Mouse (Mus musculus) spleen, adult 2 months (tissue): ENCODE measurements around the gene Lama1. TPM values are rescaled to one million over a fixed set of nuclear protein-coding genes. Genes with fewer than 3 reads are reported as not detected.

Experiments
- DNase-seq, 2 experiments: peaks; one replicate each; pipeline versions ENCODE4 v3.0.0 to v3.0.0-alpha.2; 2012 to 2021; ENCODE audit warnings: low spot score in 2 of 2, low read depth in 1 of 2
- H3K27ac ChIP-seq: fragments of 200-500 bp; 2 replicates; pipeline ENCODE4 v1.5.1; 2012; ENCODE audit warnings: low read length, inconsistent platforms; ENCODE audit not compliant: insufficient read depth
- H3K27me3 ChIP-seq: fragments of 200-500 bp; 2 replicates; pipeline ENCODE4 v1.6.1; 2012; ENCODE audit warnings: mild to moderate bottlenecking, moderate library complexity, low read length, inconsistent platforms; ENCODE audit not compliant: control insufficient read depth, insufficient read depth
- H3K36me3 ChIP-seq: fragments of 200-500 bp; 2 replicates; pipeline ENCODE4 v1.6.1; 2012; ENCODE audit warnings: mild to moderate bottlenecking, low read length, inconsistent platforms; ENCODE audit not compliant: control insufficient read depth, insufficient read depth
- H3K4me1 ChIP-seq: fragments of 200-500 bp; 2 replicates; pipeline ENCODE4 v1.6.1; 2011; ENCODE audit warnings: inconsistent platforms; ENCODE audit not compliant: control insufficient read depth, insufficient read depth, insufficient read length
- H3K4me3 ChIP-seq: fragments of 200-500 bp; 2 replicates; pipeline ENCODE4 v1.5.1; 2011; ENCODE audit warnings: mild to moderate bottlenecking, inconsistent platforms; ENCODE audit not compliant: insufficient read depth, insufficient read length; ENCODE audit errors: extremely low read depth
- CTCF ChIP-seq: fragments of 200-500 bp; IDR thresholded peaks from 2 replicates; pipeline ENCODE4 v1.5.1; 2011; ENCODE audit warnings: mild to moderate bottlenecking, inconsistent platforms; ENCODE audit not compliant: insufficient read depth, insufficient read length, insufficient replicate concordance; ENCODE audit errors: extremely low read depth
- POLR2A ChIP-seq: fragments of 200-500 bp; IDR thresholded peaks from 2 replicates; pipeline ENCODE4 v1.6.1; 2011; ENCODE audit warnings: low read depth, low read length, inconsistent platforms
- WGBS: fragments of 180-500 bp; shearing (Covaris S2); methylation state at CpG from one replicate; pipeline ENCODE4 v1.1.7; 2018; 5-methylcytosine and 5-hydroxymethylcytosine counted together
- polyA plus RNA-seq: library from polyadenylated mRNA; depleted of rRNA; stranded (reverse); fragments of >200 nt; gene quantifications from 2 replicates; pipeline ENCODE4 v1.2.3, GENCODE M21; 2012

Gene Lama1
- polyA plus RNA-seq, 1 experiment, result 0.12 TPM

- no peak overlapping the region for H3K4me3 ChIP-seq
- no peaks in the 10 kb centered on the region for H3K36me3 ChIP-seq
- H3K27me3 ChIP-seq, result no peaks in the 10 kb centered on the region
- WGBS, result 65% methylated on average over 4 of the region's 4 CpGs
- TF ChIP-seq CTCF, result no peak
- TF ChIP-seq POLR2A, result no peak
- H3K27ac ChIP-seq, result no peak overlapping the region
- H3K4me1 ChIP-seq, result no peaks in the 10 kb centered on the region
- DNase-seq, result no peak
Measured at GRCm38 (mm10) chr17:67779812-67780211, 82.8 kb downstream of the Lama1 start.

DNA sequence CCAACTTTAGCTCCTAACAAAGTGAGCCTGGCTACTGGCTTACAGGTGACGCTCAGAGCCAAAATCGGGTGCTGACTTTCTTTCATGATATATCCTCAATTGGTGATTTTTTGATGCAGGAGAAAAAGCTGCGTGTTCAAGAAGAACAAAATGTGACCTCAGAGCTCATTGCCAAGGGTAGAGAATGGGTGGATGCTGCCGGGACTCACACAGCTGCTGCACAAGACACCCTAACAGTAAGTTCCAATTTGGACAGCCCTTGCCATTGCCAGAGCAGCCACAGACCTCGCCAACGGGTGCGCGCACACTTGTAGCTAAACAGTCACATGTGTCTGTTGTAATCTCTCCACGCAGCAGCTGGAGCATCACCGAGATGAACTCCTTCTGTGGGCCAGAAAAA, 94.0 kb downstream of the Lama1 start:
- TF ChIP-seq CTCF (no peak), POLR2A (no peak)
- H3K27me3 ChIP-seq, result no peaks in the 10 kb centered on the region
- 92% methylated on average over 10 of the region's 10 CpGs for WGBS

DNA sequence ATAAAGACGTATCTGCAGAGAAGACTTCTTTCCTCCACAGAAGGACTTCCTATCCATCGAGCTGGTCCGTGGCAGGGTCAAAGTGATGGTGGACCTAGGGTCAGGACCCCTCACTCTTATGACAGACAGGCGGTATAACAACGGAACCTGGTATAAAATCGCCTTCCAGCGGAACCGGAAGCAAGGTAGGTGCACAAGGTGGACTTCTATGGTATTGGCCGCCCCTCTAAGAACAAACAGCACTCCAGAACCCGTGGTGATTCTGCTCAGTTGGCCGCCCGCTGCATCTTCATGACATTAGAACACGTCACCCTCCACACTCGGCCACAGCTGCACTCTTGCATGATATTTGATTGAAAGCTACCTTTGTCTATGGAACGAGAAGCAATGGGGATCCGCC, 112.1 kb downstream of the Lama1 start:
- no peak for DNase-seq
- Histone ChIP-seq H3K4me1 (no peaks in the 10 kb centered on the region), H3K27ac (no peak overlapping the region), H3K4me3 (no peak overlapping the region), H3K36me3 (no peaks in the 10 kb centered on the region), H3K27me3 (no peaks in the 10 kb centered on the region)
- 91% methylated on average over 16 of the region's 16 CpGs for WGBS
- TF ChIP-seq POLR2A, result no peak
- no peak for TF ChIP-seq CTCF

More for the DNA sequence above, 94.0 kb downstream of the Lama1 start:
- H3K27ac ChIP-seq, result no peak overlapping the region
- no peaks in the 10 kb centered on the region for H3K36me3 ChIP-seq
- H3K4me3 ChIP-seq, result no peak overlapping the region
- no peak for DNase-seq
- no peaks in the 10 kb centered on the region for H3K4me1 ChIP-seq

DNA sequence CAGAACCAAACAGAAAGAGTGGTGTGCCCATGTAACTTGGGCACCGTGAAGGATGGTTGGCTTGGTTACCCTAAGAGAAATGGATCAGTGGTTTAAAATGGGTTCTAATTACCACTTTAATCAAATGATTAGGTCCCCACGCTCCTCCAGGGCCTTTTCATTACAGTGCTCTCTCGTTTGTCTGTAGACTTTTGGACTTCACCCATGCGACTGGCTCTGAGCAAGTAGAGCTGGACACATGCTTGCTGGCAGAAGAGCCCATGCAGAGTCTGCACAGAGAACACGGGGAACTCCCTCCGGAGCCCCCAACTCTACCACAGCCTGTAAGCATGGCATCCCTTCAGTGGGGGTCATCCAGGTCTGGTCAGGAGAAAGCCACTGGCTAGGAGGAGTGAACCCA, 116.6 kb downstream of the Lama1 start:
- Histone ChIP-seq H3K4me3 (no peak overlapping the region), H3K4me1 (no peaks in the 10 kb centered on the region), H3K36me3 (no peaks in the 10 kb centered on the region), H3K27me3 (no peaks in the 10 kb centered on the region), H3K27ac (no peak overlapping the region)
- DNase-seq, result no peak
- 88% methylated on average over 6 of the region's 6 CpGs for whole genome bisulfite sequencing
- TF ChIP-seq CTCF (no peak), POLR2A (no peak)

DNA sequence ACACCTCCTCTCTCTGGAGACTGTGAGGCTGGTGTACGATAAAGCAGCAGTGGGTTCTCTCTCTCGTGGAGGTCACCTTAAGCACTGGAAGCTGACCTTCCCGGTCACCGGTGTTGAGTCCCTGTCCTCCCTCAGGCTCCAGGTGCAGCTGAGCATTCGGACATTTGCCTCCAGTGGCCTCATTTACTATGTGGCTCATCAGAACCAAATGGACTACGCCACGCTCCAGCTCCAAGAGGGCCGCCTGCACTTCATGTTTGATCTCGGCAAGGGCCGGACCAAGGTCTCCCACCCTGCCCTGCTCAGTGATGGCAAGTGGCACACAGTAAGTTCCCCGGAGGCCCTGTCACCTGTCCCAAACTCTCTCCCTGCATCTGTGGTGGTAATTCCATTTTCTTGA, 118.7 kb downstream of the Lama1 start:
- H3K27ac ChIP-seq, result no peak overlapping the region
- no peak for TF ChIP-seq CTCF
- no peak for TF ChIP-seq POLR2A
- H3K27me3 ChIP-seq, result no peaks in the 10 kb centered on the region
- H3K36me3 ChIP-seq, result no peaks in the 10 kb centered on the region
- no peak for DNase-seq
- no peaks in the 10 kb centered on the region for H3K4me1 ChIP-seq
- 93% methylated on average over 11 of the region's 11 CpGs for WGBS
- H3K4me3 ChIP-seq, result no peak overlapping the region

DNA sequence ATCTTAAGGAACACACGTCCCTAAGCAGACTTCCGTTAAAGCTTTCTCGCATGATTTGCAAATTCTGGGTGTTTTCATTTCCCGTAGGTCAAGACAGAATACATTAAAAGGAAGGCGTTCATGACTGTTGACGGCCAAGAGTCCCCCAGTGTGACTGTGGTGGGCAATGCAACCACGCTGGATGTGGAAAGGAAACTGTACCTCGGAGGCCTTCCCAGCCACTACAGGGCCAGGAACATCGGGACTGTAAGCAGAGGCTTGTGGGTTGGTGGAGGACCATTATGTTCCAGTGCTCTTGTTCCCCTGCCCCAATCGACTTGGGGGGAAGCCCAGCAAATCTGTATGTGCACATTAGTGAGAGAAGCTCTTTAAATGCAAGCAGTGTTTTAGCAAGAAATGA, 119.9 kb downstream of the Lama1 start:
- no peak for DNase-seq
- TF ChIP-seq POLR2A, result no peak
- no peak for TF ChIP-seq CTCF
- Histone ChIP-seq H3K4me1 (no peaks in the 10 kb centered on the region), H3K36me3 (no peaks in the 10 kb centered on the region), H3K27ac (no peak overlapping the region), H3K27me3 (no peaks in the 10 kb centered on the region), H3K4me3 (no peak overlapping the region)
- 89% methylated on average over 10 of the region's 10 CpGs for WGBS

DNA sequence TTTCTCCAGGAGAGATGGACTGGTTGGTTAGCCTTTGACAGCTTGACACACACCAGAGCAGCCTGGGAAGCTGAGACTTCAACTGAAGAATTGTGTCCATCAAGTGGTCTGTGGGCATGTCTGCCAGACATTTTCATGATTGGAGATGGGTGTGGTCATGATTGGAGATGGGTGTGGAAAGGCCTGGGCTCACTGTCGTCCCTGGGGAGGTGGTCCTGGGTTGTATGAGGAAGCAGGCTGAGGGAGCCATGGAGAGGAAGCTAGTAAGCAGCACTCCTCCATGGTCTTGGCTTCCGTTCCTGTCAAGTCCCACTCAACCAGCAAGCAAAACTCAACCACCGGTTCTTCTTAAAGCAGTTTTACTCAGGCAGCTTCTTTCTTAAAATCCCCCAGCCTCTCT, 130.4 kb downstream of the Lama1 start:
- Histone ChIP-seq H3K27ac (no peak overlapping the region), H3K4me1 (no peaks in the 10 kb centered on the region), H3K27me3 (no peaks in the 10 kb centered on the region), H3K4me3 (no peak overlapping the region), H3K36me3 (no peaks in the 10 kb centered on the region)
- DNase-seq, result no peak
- no peak for TF ChIP-seq POLR2A
- 87% methylated on average over 3 of the region's 3 CpGs for whole genome bisulfite sequencing
